Mouse (Mus musculus) stomach, embryonic 16.5 days (tissue): Measurements from ENCODE around the gene Abo. TPM values are rescaled to one million over a fixed set of nuclear protein-coding genes. Genes with fewer than 3 reads are reported as not detected.

Experiments used
- ATAC-seq: fragments of 200-750 bp; cut with Nextera tagmentation; 2 replicates; pipeline ENCODE4 v1.8.0; 2017; ENCODE audit warnings: moderate number of reproducible peaks, moderate TSS enrichment; ENCODE audit not compliant: insufficient read depth, low FRiP score
- H3K27ac ChIP-seq: fragments of 300-500 bp; sonication (generic); 2 replicates; pipeline ENCODE4 v1.5.1; 2014; ENCODE audit warnings: low read length
- H3K27me3 ChIP-seq: fragments of 300-500 bp; sonication (generic); 2 replicates; pipeline ENCODE4 v1.6.1; 2014; ENCODE audit warnings: low read length, control low read depth, mixed read lengths; ENCODE audit not compliant: control insufficient read depth, insufficient read depth
- H3K36me3 ChIP-seq: fragments of 300-500 bp; sonication (generic); 2 replicates; pipeline ENCODE4 v1.6.1; 2014; ENCODE audit warnings: low read length; ENCODE audit not compliant: control insufficient read depth, insufficient read depth
- H3K4me1 ChIP-seq: fragments of 300-500 bp; sonication (generic); 2 replicates; pipeline ENCODE4 v1.6.1; 2014; ENCODE audit warnings: low read length, control low read depth, mixed read lengths; ENCODE audit not compliant: control insufficient read depth, insufficient read depth
- H3K4me2 ChIP-seq: fragments of 300-500 bp; sonication (generic); 2 replicates; pipeline ENCODE4 v1.6.1; 2014; ENCODE audit warnings: low read depth, low read length, mixed read lengths
- H3K4me3 ChIP-seq: fragments of 300-500 bp; sonication (generic); replicated peaks from 2 replicates; pipeline ENCODE4 v1.5.1; 2014; ENCODE audit warnings: mild to moderate bottlenecking, low read length
- H3K9ac ChIP-seq: fragments of 300-500 bp; sonication (generic); 2 replicates; pipeline ENCODE4 v1.6.1; 2014; ENCODE audit warnings: low read length
- H3K9me3 ChIP-seq: fragments of 300-500 bp; sonication (generic); replicated peaks from 2 replicates; pipeline ENCODE4 v1.6.1; 2016; ENCODE audit warnings: low read length, control low read depth; ENCODE audit not compliant: control insufficient read depth
- WGBS: fragments of 180-500 bp; shearing (Covaris S2); extraction: QIAGEN DNeasy Blood & Tissue Kit; methylation state at CpG from one replicate; pipeline ENCODE4 v1.1.7; 2014; 5-methylcytosine and 5-hydroxymethylcytosine counted together
- polyA plus RNA-seq: library from polyadenylated mRNA; unstranded; fragments of >200 nt; fragmentation: Nextera tagmentation; extraction: Ambion mirVana; gene quantifications from 2 replicates; pipeline ENCODE4 v1.2.1, GENCODE M21; 2015

Abo gene
- 0.56 and 0.75 TPM in 2 replicates for polyA plus RNA-seq

DNA sequence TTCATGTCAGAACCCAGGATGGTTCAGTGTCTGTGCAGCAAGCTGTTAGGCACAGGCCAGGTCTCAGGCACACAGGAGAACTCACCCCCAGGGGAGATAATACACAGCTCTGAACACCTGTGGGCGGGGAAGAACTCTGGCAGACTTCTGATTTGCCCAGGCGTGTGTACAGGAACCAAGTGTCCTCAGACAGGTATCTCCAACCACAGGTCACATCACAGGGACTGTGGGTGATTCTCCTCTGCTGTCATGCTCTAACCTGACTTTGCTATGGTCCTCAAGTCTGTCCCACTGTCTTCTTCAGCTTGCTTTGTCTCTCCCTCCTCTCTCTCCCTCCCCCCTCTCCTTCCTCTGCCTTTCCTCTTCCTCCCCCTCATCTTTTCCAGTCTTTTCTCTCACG lies at the start of gene Abo:
Gene Abo, minus strand, starts transcription at position 101 of the 400 bp plus-strand sequence.
- 54% methylated on average over 3 of the region's 3 CpGs for WGBS
- Histone ChIP-seq H3K27ac (no peak within 1 kb of the TSS), H3K4me1 (no peaks in the 10 kb centered on the region), H3K36me3 (no peaks in the 10 kb centered on the region), H3K4me2 (no peak within 1 kb of the TSS), H3K9ac (no peak within 1 kb of the TSS), H3K27me3 (no peaks in the 10 kb centered on the region), H3K9me3 (no peaks in the 10 kb centered on the region), H3K4me3 (no peak within 1 kb of the TSS)
- no peak for ATAC-seq

DNA sequence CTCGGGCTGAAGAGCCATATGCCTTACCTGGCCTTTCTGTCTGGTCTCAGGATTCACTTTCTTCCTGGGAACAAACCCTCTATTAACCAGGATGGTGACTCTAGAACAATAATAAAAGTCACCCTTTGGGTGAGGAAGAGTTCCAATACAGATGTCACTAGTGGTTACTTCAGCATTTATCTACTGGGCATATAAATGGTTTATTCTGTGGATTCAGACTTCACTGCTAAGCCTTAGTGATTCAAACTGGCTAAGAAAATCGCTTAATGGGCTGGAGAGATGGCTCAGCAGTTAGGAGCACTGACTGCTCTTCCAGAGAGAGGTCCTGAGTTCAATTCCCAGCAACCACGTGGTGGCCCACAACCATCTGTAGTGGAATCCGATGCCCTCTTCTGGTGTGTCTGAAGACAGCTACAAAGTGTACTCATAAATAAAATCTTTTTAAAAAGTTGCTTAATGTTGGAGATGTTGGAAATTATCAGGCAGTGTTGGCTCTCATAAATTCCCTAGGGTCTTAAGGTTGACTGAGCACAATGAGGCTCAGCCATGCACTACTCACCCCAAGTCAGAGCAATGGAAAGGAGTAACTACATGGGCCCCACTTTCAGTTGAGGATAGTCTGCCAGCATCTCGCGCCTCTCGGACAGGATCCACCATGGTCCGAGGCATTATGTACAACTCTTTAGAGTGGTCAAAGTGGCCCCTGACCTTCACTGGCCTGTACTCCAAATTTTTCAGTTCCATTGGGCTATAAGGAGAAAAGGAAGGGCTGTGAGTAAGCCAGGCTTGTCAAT lies 49.6 kb upstream of the Abo start:
- Histone ChIP-seq H3K27me3 (no peaks in the 10 kb centered on the region), H3K4me2 (no peak overlapping the region), H3K9ac (no peak overlapping the region), H3K27ac (no peak overlapping the region), H3K4me1 (peaks cover 28% of the 10 kb centered on the region), H3K36me3 (peaks cover 28% of the 10 kb centered on the region), H3K4me3 (no peak overlapping the region), H3K9me3 (no peaks in the 10 kb centered on the region)
- no peak for ATAC-seq
- 62% methylated on average over 8 of the region's 8 CpGs for WGBS

DNA sequence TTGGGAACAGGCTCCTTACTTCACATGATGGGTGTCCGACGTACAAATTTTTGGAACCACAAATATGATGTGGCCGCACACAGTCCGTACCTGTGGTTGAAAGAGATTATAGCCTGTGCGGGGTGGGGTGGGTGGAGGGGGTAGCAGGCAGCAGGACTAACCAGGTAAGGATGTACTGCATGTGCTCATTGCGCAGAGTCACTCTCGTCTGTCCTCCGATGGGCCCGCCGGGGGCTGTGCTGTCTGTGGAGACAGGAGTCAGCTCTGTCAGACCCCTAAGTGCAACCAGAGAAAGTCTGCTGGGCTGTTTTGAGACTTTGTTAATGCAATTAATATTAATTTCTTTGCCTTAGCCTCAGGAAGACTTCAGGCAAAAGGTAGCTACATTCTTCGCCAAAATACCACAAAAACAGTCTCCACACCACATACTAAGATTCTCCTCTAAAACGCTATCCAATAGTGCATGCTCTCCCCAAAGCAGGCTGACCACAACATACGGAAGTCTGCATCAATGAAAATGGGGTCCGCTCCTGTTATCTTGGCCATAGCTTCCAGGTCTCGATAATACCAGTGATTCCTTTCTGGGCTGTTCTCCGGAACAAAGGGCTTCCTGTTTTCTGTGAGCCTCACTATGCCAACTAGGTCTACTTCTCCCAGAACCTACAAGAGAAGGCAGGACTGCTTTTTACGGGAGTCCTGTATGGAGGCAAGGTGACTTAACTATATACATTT lies 48.8 kb upstream of the Abo start:
- no peak overlapping the region for H3K4me3 ChIP-seq
- H3K9me3 ChIP-seq: no peaks in the 10 kb centered on the region
- peak overlapping the region; percentile 10; the same call in 1 of the 2 replicates for H3K27ac ChIP-seq
- peaks cover 20% of the 10 kb centered on the region for H3K36me3 ChIP-seq
- H3K4me1 ChIP-seq: peaks cover 35% of the 10 kb centered on the region
- ATAC-seq: no peak
- H3K27me3 ChIP-seq: no peaks in the 10 kb centered on the region
- H3K9ac ChIP-seq: no peak overlapping the region
- WGBS: 81% methylated on average over 17 of the region's 17 CpGs
- H3K4me2 ChIP-seq: no peak overlapping the region

DNA sequence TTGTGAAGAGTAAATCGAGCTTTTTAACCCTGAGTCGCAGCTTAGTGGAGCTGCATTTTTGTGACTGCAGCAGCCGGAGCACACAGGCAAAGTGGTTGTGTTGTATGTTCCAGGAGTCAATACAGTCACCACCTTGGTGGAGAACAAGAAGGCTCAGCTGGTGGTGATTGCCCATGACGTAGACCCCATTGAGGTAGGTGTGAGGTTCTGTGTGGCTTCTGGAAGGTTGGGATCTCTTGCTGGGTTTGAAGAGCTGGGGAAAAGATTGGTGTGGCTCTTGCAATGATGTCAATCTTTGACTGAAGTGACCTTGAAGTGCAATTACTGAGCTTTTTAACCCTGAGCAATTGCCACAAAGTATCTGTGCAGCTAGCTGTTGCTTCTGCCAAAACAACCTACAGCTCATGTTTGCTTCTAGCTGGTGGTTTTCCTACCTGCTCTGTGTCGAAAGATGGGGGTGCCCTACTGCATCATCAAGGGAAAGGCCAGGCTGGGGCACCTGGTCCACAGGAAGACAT lies 47.5 kb upstream of the Abo start:
- WGBS: 73% methylated on average over 5 of the region's 5 CpGs
- Histone ChIP-seq H3K27me3 (no peaks in the 10 kb centered on the region), H3K4me1 (peaks cover 34% of the 10 kb centered on the region), H3K9me3 (no peaks in the 10 kb centered on the region), H3K9ac (peak overlapping the region; percentile 80), H3K27ac (no peak overlapping the region), H3K4me3 (peak overlapping the region; percentile 87), H3K36me3 (peaks cover 26% of the 10 kb centered on the region), H3K4me2 (peak overlapping the region; percentile 100)
- ATAC-seq: no peak

- ATAC-seq: peak; percentile 38
- no peaks in the 10 kb centered on the region for H3K27me3 ChIP-seq
- H3K9ac ChIP-seq: peak overlapping the region; percentile 80
- peak overlapping the region; percentile 87 for H3K27ac ChIP-seq
- H3K4me2 ChIP-seq: peak overlapping the region; percentile 100
- peaks cover 26% of the 10 kb centered on the region for H3K36me3 ChIP-seq
- H3K4me3 ChIP-seq: peak overlapping the region; percentile 87
- no peaks in the 10 kb centered on the region for H3K9me3 ChIP-seq
- under 1% methylated on average over 37 of the region's 37 CpGs for WGBS
- peaks cover 29% of the 10 kb centered on the region for H3K4me1 ChIP-seq
Measured at GRCm38 (mm10) chr2:26910994-26911765, 46.4 kb upstream of the Abo start.

DNA sequence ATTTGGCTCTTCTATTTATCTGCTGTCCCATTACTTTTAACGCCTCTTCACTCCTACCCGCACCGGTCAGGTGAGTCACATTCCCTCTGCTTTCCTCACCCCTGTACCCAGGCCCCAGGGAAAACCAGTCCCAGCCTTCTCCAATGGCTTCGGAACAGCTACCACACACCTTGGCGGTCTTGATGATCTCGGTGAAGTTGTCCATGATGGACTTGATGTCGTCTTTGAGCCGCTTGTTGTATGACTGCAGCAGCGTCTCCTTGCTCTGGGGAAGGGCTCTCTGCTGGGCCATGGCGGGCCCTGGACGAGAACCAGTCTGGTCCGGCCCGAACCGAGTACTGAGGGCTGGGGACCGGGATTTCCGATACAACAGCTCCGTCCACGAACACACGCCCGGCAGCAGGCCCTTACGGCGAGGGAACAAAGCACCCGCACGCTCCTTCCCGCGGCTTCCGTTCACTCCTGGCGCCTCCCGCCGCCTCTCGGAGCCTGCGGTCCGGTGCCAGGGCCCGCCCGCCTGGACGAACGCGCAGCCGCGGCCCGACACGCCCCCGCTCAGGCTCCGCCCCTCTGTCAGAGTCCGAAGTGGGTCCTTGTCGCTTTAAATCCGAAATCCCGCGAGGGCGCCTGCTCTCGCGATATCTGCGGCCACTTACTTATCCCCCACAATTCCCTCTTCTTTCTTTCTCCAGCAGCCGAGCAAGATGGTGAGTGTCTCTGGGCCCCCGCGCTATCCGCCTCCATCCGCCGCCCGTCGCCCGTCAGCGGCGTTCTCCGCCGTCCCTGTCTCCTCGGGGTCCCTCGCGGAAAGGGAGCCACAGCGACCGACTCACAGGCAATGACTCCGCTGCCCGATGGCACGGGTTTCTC lies 45.6 kb upstream of the Abo start, which contains the start of the genes Med22 and Rpl7a:
Gene Med22, minus strand, starts transcription at position 554 of the 870 bp plus-strand sequence.
Gene Rpl7a, plus strand, starts transcription at position 641 of the 870 bp plus-strand sequence.
- Histone ChIP-seq H3K27ac (peak within 1 kb of the TSS; percentile 91), H3K36me3 (peaks cover 30% of the 10 kb centered on the region), H3K9me3 (no peaks in the 10 kb centered on the region), H3K9ac (peak within 1 kb of the TSS; percentile 80), H3K4me2 (peak within 1 kb of the TSS; percentile 100), H3K27me3 (no peaks in the 10 kb centered on the region), H3K4me3 (peak within 1 kb of the TSS; percentile 87), H3K4me1 (peaks cover 27% of the 10 kb centered on the region)
- under 1% methylated on average over 74 of the region's 74 CpGs for WGBS
- peak; percentile 95 for ATAC-seq

GRCm38 (mm10) chr2:26909387-26909784 lies 44.6 kb upstream of the Abo start:
- peak overlapping the region; percentile 80 for H3K9ac ChIP-seq
- H3K36me3 ChIP-seq: peaks cover 32% of the 10 kb centered on the region
- H3K4me3 ChIP-seq: peak overlapping the region; percentile 87
- H3K4me2 ChIP-seq: peak overlapping the region; percentile 85
- H3K27ac ChIP-seq: peak overlapping the region; percentile 91; the same call in 1 of the 2 replicates
- H3K4me1 ChIP-seq: peaks cover 21% of the 10 kb centered on the region
- no peaks in the 10 kb centered on the region for H3K27me3 ChIP-seq
- H3K9me3 ChIP-seq: no peaks in the 10 kb centered on the region
- no peak for ATAC-seq
